8 mouse cellular contexts compared by ENCODE assay signal in genomic region chr4:120667045-120667501, GRCm38 (mm10). TPM values are rescaled to one million over a fixed set of nuclear protein-coding genes. Genes with fewer than 3 reads are reported as not detected.
DNase-seq lines count a peak whose midpoint lies in the region; ATAC-seq and TF ChIP-seq lines count a peak whose summit lies in the region.

No protein-coding gene starts in this region.

- no peaks in the 10 kb centered on the region for H3K36me3 ChIP-seq in forebrain, embryonic 16.5 days (ENCODE audit: control insufficient read depth, insufficient read depth)
- no peaks in the 10 kb centered on the region for H3K36me3 ChIP-seq in hindbrain, embryonic 10.5 days

- TF ChIP-seq POLR2A in cerebellum, adult 2 months (IDR thresholded peaks at IDR 0.05; ENCODE audit: borderline replicate concordance, insufficient read depth, low read length): no peak

- peak overlapping the region; percentile 99 for H3K4me2 ChIP-seq in forebrain, embryonic 16.5 days (ENCODE audit: low read length)

- intact Hi-C loops in left cerebral cortex, postnatal 14 days (cut with DNase I): loop anchor here (5.0 kb wide), 1 partner anchor 75 kb away; no protein-coding TSS in a partner anchor

- H3K9me3 ChIP-seq in forebrain, embryonic 16.5 days (ENCODE audit: control insufficient read depth, low read length): no peaks in the 10 kb centered on the region
- no peaks in the 10 kb centered on the region for H3K9me3 ChIP-seq in hindbrain, embryonic 10.5 days

- H3K4me3 ChIP-seq in cerebellum, adult 2 months (replicated peaks; ENCODE audit: insufficient read depth, low read depth, low read length): peak overlapping the region; percentile 73
- H3K4me3 ChIP-seq in forebrain, embryonic 16.5 days (replicated peaks; ENCODE audit: low read length): peak overlapping the region; percentile 57
- H3K4me3 ChIP-seq in hindbrain, embryonic 10.5 days: peak overlapping the region; percentile 74

- WGBS in cerebellum, adult 2 months: under 1% methylated on average over 50 of the region's 50 CpGs
- under 1% methylated on average over 39 of the region's 50 CpGs for WGBS in forebrain, embryonic 16.5 days
- 0% methylated on average over 50 of the region's 50 CpGs for WGBS in hindbrain, embryonic 10.5 days

- TF ChIP-seq CTCF in cerebellum, adult 2 months (IDR thresholded peaks at IDR 0.05; ENCODE audit: borderline replicate concordance, insufficient read depth, low read depth, low read length): no peak

- peak overlapping the region; percentile 51 for H3K9ac ChIP-seq in forebrain, embryonic 16.5 days (replicated peaks; ENCODE audit: low read depth, low read length)

- peaks cover 5% of the 10 kb centered on the region; the same call in 1 of the 2 replicates for H3K4me1 ChIP-seq in cerebellum, adult 2 months (ENCODE audit: control insufficient read depth, insufficient read depth, low read length)
- peaks cover 13% of the 10 kb centered on the region for H3K4me1 ChIP-seq in forebrain, embryonic 16.5 days (replicated peaks; ENCODE audit: control insufficient read depth, insufficient read depth, low read length)
- peaks cover 27% of the 10 kb centered on the region for H3K4me1 ChIP-seq in hindbrain, embryonic 10.5 days (replicated peaks)

- peak; percentile 67 for DNase-seq in Muller cell, postnatal 12 days (ENCODE audit: inconsistent ontology term)
- peak; percentile 69 to 77 for DNase-seq in cerebellum, adult 2 months
- peak; percentile 74 for DNase-seq in hindbrain, embryonic 10.5 days (ENCODE audit: low spot score)
- peak; percentile 23 to 39 for DNase-seq in left cerebral cortex, postnatal 14 days (ENCODE audit: low spot score in 2 of 2)
- DNase-seq in right cerebral cortex, adult 2 months (ENCODE audit: low spot score in 2 of 2): peak; percentile 44 to 55
- peak; percentile 80 for DNase-seq in thymus, postnatal 4 days

- H3K27ac ChIP-seq in cerebellum, adult 2 months (ENCODE audit: insufficient read depth, low read length): peak overlapping the region; percentile 73
- no peak overlapping the region for H3K27ac ChIP-seq in forebrain, embryonic 16.5 days (ENCODE audit: low read length)
- H3K27ac ChIP-seq in hindbrain, embryonic 10.5 days: peak overlapping the region; percentile 83

- peak; percentile 54 for ATAC-seq in forebrain, embryonic 16.5 days
- ATAC-seq in megakaryocyte, adult 5-6 weeks (ENCODE audit: poor library complexity, severe bottlenecking): peak; percentile 39

- no peaks in the 10 kb centered on the region for H3K27me3 ChIP-seq in cerebellum, adult 2 months (ENCODE audit: control insufficient read depth, insufficient read depth, low read length)
- peaks cover 9% of the 10 kb centered on the region; the same call in 1 of the 2 replicates for H3K27me3 ChIP-seq in forebrain, embryonic 16.5 days (replicated peaks; ENCODE audit: control insufficient read depth, insufficient read depth, low read length)
- H3K27me3 ChIP-seq in hindbrain, embryonic 10.5 days (ENCODE audit: insufficient read depth, poor library complexity, severe bottlenecking): peaks cover 59% of the 10 kb centered on the region

RNA-seq across cellular contexts. Expression of gene Cited4, which starts 0.7 kb away (rescaled TPM):
- polyA plus RNA-seq in cerebellum, adult 2 months (2012; rRNA removed): 9.3 and 12.5 TPM in 2 replicates
- polyA plus RNA-seq in forebrain, embryonic 16.5 days (2015; fragmentation: Nextera tagmentation; extraction: Ambion mirVana): 0.46 and 0.79 TPM in 2 replicates
- polyA plus RNA-seq in hindbrain, embryonic 10.5 days (2016; fragmentation: Nextera tagmentation; extraction: Ambion mirVana): 16.5 and 17.3 TPM in 2 replicates
- total RNA-seq in left cerebral cortex, postnatal 14 days (2021): 10 to 100 TPM; 21.0 to 22.6 TPM
- total RNA-seq in megakaryocyte, adult 5-6 weeks (2015): 0.65 and 1.1 TPM in 2 replicates
- total RNA-seq in megakaryocyte, adult 5-6 weeks (2017): 0.33 and 1.6 TPM in 2 replicates
